Mouse (Mus musculus) lung, adult 2 months (tissue): ENCODE results near the gene Otol1. TPM values are rescaled to one million over a fixed set of nuclear protein-coding genes. Genes with fewer than 3 reads are reported as not detected.

Source experiments
- DNase-seq: peaks from one replicate; pipeline ENCODE4 v3.0.0; 2022
- H3K4me1 ChIP-seq: fragments of 200-500 bp; 2 replicates; pipeline ENCODE4 v1.6.1; 2011; ENCODE audit warnings: low read length; ENCODE audit not compliant: control insufficient read depth, insufficient read depth
- H3K4me3 ChIP-seq: fragments of 200-500 bp; replicated peaks from 2 replicates; pipeline ENCODE3; 2011; ENCODE audit warnings: low read depth, mild to moderate bottlenecking, control low read depth, low read length; ENCODE audit errors: extremely low read depth
- CTCF ChIP-seq: fragments of 200-500 bp; IDR thresholded peaks from 2 replicates; pipeline ENCODE4 v1.5.1; 2011; ENCODE audit warnings: mild to moderate bottlenecking, low read length, control low read depth; ENCODE audit not compliant: insufficient read depth
- POLR2A ChIP-seq: fragments of 200-500 bp; IDR thresholded peaks from 2 replicates; pipeline ENCODE4 v1.6.1; 2011; ENCODE audit warnings: low read depth, mild to moderate bottlenecking, control low read depth, low read length, borderline replicate concordance; ENCODE audit errors: extremely low read depth
- WGBS: fragments of 180-500 bp; shearing (Covaris S2); methylation state at CpG from one replicate; pipeline ENCODE4 v1.1.7; 2018; 5-methylcytosine and 5-hydroxymethylcytosine counted together
- polyA plus RNA-seq: library from polyadenylated mRNA; depleted of rRNA; stranded (reverse); fragments of >200 nt; gene quantifications from 2 replicates; pipeline ENCODE4 v1.2.3, GENCODE M21; 2012; rRNA removed

Otol1 gene
- polyA plus RNA-seq, 1 experiment: not detected

- no peak for DNase-seq
- Histone ChIP-seq H3K4me3 (no peak overlapping the region), H3K4me1 (no peaks in the 10 kb centered on the region)
- WGBS: 45% methylated on average over 6 of the region's 6 CpGs
- TF ChIP-seq POLR2A (no peak), CTCF (no peak)
These were observed 19.2 kb downstream of the Otol1 start for GRCm38 (mm10) chr3:70026605-70027004.

- H3K4me1 ChIP-seq: no peaks in the 10 kb centered on the region
- DNase-seq: no peak
- WGBS: 75% methylated on average over 3 of the region's 3 CpGs
- TF ChIP-seq POLR2A: no peak
- no peak for TF ChIP-seq CTCF
- no peak overlapping the region for H3K4me3 ChIP-seq
These were observed 21.8 kb downstream of the Otol1 start for GRCm38 (mm10) chr3:70029260-70029659.

DNA sequence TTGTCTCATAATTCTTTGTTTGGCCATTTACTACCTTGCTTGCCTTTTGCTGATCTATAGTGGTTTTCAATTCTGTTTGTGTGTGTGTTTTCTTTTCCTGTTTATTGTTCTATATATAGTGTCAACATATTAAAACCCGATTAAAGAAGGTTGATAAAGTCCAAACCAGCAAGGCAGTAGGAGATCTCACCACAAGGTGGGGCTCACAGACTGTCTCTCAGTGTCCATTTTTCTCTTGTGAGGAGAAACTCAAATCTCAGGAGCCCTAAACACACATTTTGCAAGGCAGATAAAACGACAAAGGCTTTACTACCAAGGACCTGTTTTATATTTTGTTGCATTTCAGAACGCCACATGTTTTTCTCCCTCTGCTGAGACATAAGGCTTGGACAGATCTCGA, 28.2 kb downstream of the Otol1 start:
- 36% methylated on average over 4 of the region's 4 CpGs for WGBS
- no peak for DNase-seq
- Histone ChIP-seq H3K4me1 (no peaks in the 10 kb centered on the region), H3K4me3 (no peak overlapping the region)
- TF ChIP-seq POLR2A (no peak), CTCF (no peak)

Other genes starting within 250 kb of the Otol1 start
- gene Sptssb, start 147.7 kb upstream of the Otol1 start, polyA plus RNA-seq: 1.4 and 40.5 TPM in 2 replicates